Mouse (Mus musculus): ENCODE measurements around the gene Chil1. TPM values are rescaled to one million over a fixed set of nuclear protein-coding genes. Genes with fewer than 3 reads are reported as not detected.

Gene Chil1
- total and polyA plus RNA-seq, 3 experiments, result 1.7 to 6.7 (median 6.1) TPM

- Histone ChIP-seq H3K9me3 (replicated peaks; ENCODE audit: low read length) (no peaks in the 10 kb centered on the region), H3K4me3 (replicated peaks in 1 of 3; ENCODE audit: low read depth in 2 of 3, low read length in 2 of 3, poor library complexity in 1 of 3) (no peak overlapping the region), H3K4me1 (ENCODE audit: control insufficient read depth in 1 of 2, insufficient read depth in 2 of 2) (peaks cover 14 to 25% of the 10 kb centered on the region in 2 experiments), H3K9ac (ENCODE audit: insufficient read depth, low read depth) (no peak overlapping the region), H3K4me2 (ENCODE audit: insufficient read depth, low read depth, poor library complexity, severe bottlenecking) (no peak overlapping the region), H3K79me2 (replicated peaks; ENCODE audit: control insufficient read depth, extremely low read depth, insufficient read depth, poor library complexity, severe bottlenecking) (no peaks in the 10 kb centered on the region), H3K27me3 (replicated peaks) (peaks cover 3% of the 10 kb centered on the region), H3K36me3 (replicated peaks in 1 of 2; ENCODE audit: control insufficient read depth in 1 of 2, insufficient read depth in 1 of 2, low read length in 1 of 2) (no peaks in the 10 kb centered on the region), H3K27ac (ENCODE audit: insufficient read depth, low read depth) (no peak overlapping the region)
- in situ Hi-C loops (cut with MboI; ENCODE audit: low pct_ligation_motif_present, low pct_unique_long_range_greater_than_20kb, low sequenced_read_pairs), result no loop called here
- dilution Hi-C loops (cut with MboI; ENCODE audit: extremely low pct_ligation_motif_present, extremely low pct_unique_long_range_greater_than_20kb, low sequenced_read_pairs), result no loop called here
- DNase-seq (ENCODE audit: extremely low read depth), result no peak
- TF ChIP-seq MYC (IDR thresholded peaks at IDR 0.05; ENCODE audit: low read depth, low read length), result no peak
- TF ChIP-seq POLR2AphosphoS2 (IDR thresholded peaks at IDR 0.05; ENCODE audit: low read depth, low read length), result no peak
- TF ChIP-seq CTCF (conservative IDR thresholded peaks at IDR 0.05 in 1 of 2, IDR thresholded peaks at IDR 0.05 in 1 of 2; ENCODE audit: low read depth in 2 of 2, low read length in 2 of 2), result no peak
- no peak for TF ChIP-seq ETS1 (conservative IDR thresholded peaks at IDR 0.05; ENCODE audit: low read depth, low read length)
- TF ChIP-seq UBTF (IDR thresholded peaks at IDR 0.05; ENCODE audit: low read depth, low read length), result no peak
- no peak for TF ChIP-seq E2F4 (IDR thresholded peaks at IDR 0.05; ENCODE audit: insufficient replicate concordance, low read depth, low read length)
- TF ChIP-seq TCF12 (IDR thresholded peaks at IDR 0.05; ENCODE audit: low read depth, low read length), result no peak
- no peak for TF ChIP-seq SMC3 (IDR thresholded peaks at IDR 0.05; ENCODE audit: low read depth, low read length)
- no peak for TF ChIP-seq CHD2 (IDR thresholded peaks at IDR 0.05; ENCODE audit: low read length)
- no peak for TF ChIP-seq ZKSCAN1 (IDR thresholded peaks at IDR 0.05; ENCODE audit: borderline replicate concordance, low read depth, low read length)
- no peak for TF ChIP-seq BHLHE40 (IDR thresholded peaks at IDR 0.05; ENCODE audit: low read depth, low read length)
- TF ChIP-seq GABPA (IDR thresholded peaks at IDR 0.05; ENCODE audit: insufficient replicate concordance, low read depth, low read length), result no peak
- no peak for TF ChIP-seq PAX5 (IDR thresholded peaks at IDR 0.05; ENCODE audit: low read length)
Measured at GRCm38 (mm10) chr1:134225375-134225774, 43.4 kb downstream of the Chil1 start.

- H3K4me2 ChIP-seq (ENCODE audit: insufficient read depth, low read depth, poor library complexity, severe bottlenecking), result no peak overlapping the region
- dilution Hi-C loops (cut with MboI; ENCODE audit: extremely low pct_ligation_motif_present, extremely low pct_unique_long_range_greater_than_20kb, low sequenced_read_pairs) (no loop called here), in situ Hi-C loops (cut with MboI; ENCODE audit: low pct_ligation_motif_present, low pct_unique_long_range_greater_than_20kb, low sequenced_read_pairs) (no loop called here)
Measured at GRCm38 (mm10) chr1:134226739-134227138, 44.8 kb downstream of the Chil1 start.

More at GRCm38 (mm10) chr1:134226739-134227138, 44.8 kb downstream of the Chil1 start:
- Histone ChIP-seq H3K4me3 (replicated peaks in 1 of 3; ENCODE audit: low read depth in 2 of 3, low read length in 2 of 3, poor library complexity in 1 of 3) (no peak overlapping the region), H3K9me3 (replicated peaks; ENCODE audit: low read length) (no peaks in the 10 kb centered on the region), H3K9ac (ENCODE audit: insufficient read depth, low read depth) (no peak overlapping the region), H3K79me2 (replicated peaks; ENCODE audit: control insufficient read depth, extremely low read depth, insufficient read depth, poor library complexity, severe bottlenecking) (no peaks in the 10 kb centered on the region), H3K27me3 (replicated peaks) (peaks cover 3% of the 10 kb centered on the region), H3K27ac (ENCODE audit: insufficient read depth, low read depth) (no peak overlapping the region), H3K36me3 (replicated peaks in 1 of 2; ENCODE audit: control insufficient read depth in 1 of 2, insufficient read depth in 1 of 2, low read length in 1 of 2) (no peaks in the 10 kb centered on the region), H3K4me1 (ENCODE audit: control insufficient read depth in 1 of 2, insufficient read depth in 2 of 2) (peaks cover 12 to 29% of the 10 kb centered on the region in 2 experiments)
- TF ChIP-seq ZKSCAN1 (IDR thresholded peaks at IDR 0.05; ENCODE audit: borderline replicate concordance, low read depth, low read length) (no peak), HCFC1 (IDR thresholded peaks at IDR 0.05; ENCODE audit: low read depth, low read length) (no peak), MEF2A (IDR thresholded peaks at IDR 0.05; ENCODE audit: borderline replicate concordance, low read depth, low read length) (no peak)
- no peak for DNase-seq (ENCODE audit: extremely low read depth)
